27 mouse cellular contexts compared by ENCODE assay signal in genomic region chr6:21655681-21656080, GRCm38 (mm10).
DNase-seq lines count a peak whose midpoint lies in the region; ATAC-seq and TF ChIP-seq lines count a peak whose summit lies in the region.
"Had no signal": no experiment of that assay in that cellular context is flagged by ENCODE, and none has a peak within 500 bp of the region (broad histone marks: within the 10 kb centered on the region; RNA-seq: fewer than 3 reads in every experiment).

No protein-coding gene starts in this region.

- no peak for TF ChIP-seq CTCF in hindbrain, postnatal 0 days (IDR thresholded peaks at IDR 0.05; ENCODE audit: low read depth)
- peak; percentile 1; the same call in 1 of the 2 replicates for TF ChIP-seq CTCF in midbrain, postnatal 0 days (IDR thresholded peaks at IDR 0.05)

- no peaks in the 10 kb centered on the region for H3K4me1 ChIP-seq in hindbrain, postnatal 0 days (ENCODE audit: insufficient read depth, low read length)
- no peaks in the 10 kb centered on the region for H3K4me1 ChIP-seq in hindbrain, embryonic 12.5 days
- H3K4me1 ChIP-seq in midbrain, postnatal 0 days (ENCODE audit: insufficient read depth, low read length), result no peaks in the 10 kb centered on the region
- H3K4me1 ChIP-seq in midbrain, embryonic 14.5 days (ENCODE audit: control insufficient read depth, insufficient read depth, low read length), result no peaks in the 10 kb centered on the region
- H3K4me1 ChIP-seq: embryonic facial prominence, embryonic 12.5 days; forebrain, embryonic 10.5 days; forebrain, embryonic 15.5 days; hindbrain, embryonic 10.5 days; intestine, embryonic 15.5 days; liver, embryonic 15.5 days; midbrain, embryonic 10.5 days; neural tube, embryonic 12.5 days had no signal

- no peaks in the 10 kb centered on the region for H3K9me3 ChIP-seq in hindbrain, postnatal 0 days (ENCODE audit: low read length)
- no peaks in the 10 kb centered on the region for H3K9me3 ChIP-seq in hindbrain, embryonic 12.5 days (replicated peaks)
- no peaks in the 10 kb centered on the region for H3K9me3 ChIP-seq in midbrain, postnatal 0 days (ENCODE audit: low read length)
- no peaks in the 10 kb centered on the region for H3K9me3 ChIP-seq in midbrain, embryonic 14.5 days (ENCODE audit: control insufficient read depth, low read length)
- H3K9me3 ChIP-seq: embryonic facial prominence, embryonic 12.5 days; forebrain, embryonic 10.5 days; forebrain, embryonic 15.5 days; hindbrain, embryonic 10.5 days; intestine, embryonic 15.5 days; liver, embryonic 15.5 days; midbrain, embryonic 10.5 days; neural tube, embryonic 12.5 days had no signal

- H3K27ac ChIP-seq in hindbrain, postnatal 0 days, result no peak overlapping the region
- H3K27ac ChIP-seq in hindbrain, embryonic 12.5 days, result no peak overlapping the region
- no peak overlapping the region for H3K27ac ChIP-seq in midbrain, postnatal 0 days (ENCODE audit: low read depth, low read length)
- H3K27ac ChIP-seq in midbrain, embryonic 14.5 days (replicated peaks; ENCODE audit: low read depth, low read length), result no peak overlapping the region
- H3K27ac ChIP-seq: embryonic facial prominence, embryonic 12.5 days; forebrain, embryonic 10.5 days; forebrain, embryonic 15.5 days; hindbrain, embryonic 10.5 days; intestine, embryonic 15.5 days; kidney, postnatal 0 days; liver, embryonic 15.5 days; midbrain, embryonic 10.5 days; neural tube, embryonic 12.5 days had no signal

- no peak overlapping the region for H3K9ac ChIP-seq in hindbrain, postnatal 0 days (replicated peaks; ENCODE audit: low read length)
- H3K9ac ChIP-seq in hindbrain, embryonic 12.5 days, result no peak overlapping the region
- H3K9ac ChIP-seq in midbrain, postnatal 0 days (replicated peaks; ENCODE audit: low read length, poor library complexity, severe bottlenecking), result no peak overlapping the region
- no peak overlapping the region for H3K9ac ChIP-seq in midbrain, embryonic 14.5 days (replicated peaks; ENCODE audit: low read length)
- H3K9ac ChIP-seq: embryonic facial prominence, embryonic 12.5 days; forebrain, embryonic 15.5 days; intestine, embryonic 15.5 days; liver, embryonic 15.5 days; neural tube, embryonic 12.5 days had no signal

- H3K4me3 ChIP-seq in hindbrain, postnatal 0 days (ENCODE audit: low read length), result no peak overlapping the region
- no peak overlapping the region for H3K4me3 ChIP-seq in hindbrain, embryonic 12.5 days
- no peak overlapping the region for H3K4me3 ChIP-seq in midbrain, postnatal 0 days (ENCODE audit: low read depth, low read length)
- H3K4me3 ChIP-seq in midbrain, embryonic 14.5 days (replicated peaks; ENCODE audit: low read depth, low read length), result no peak overlapping the region
- H3K4me3 ChIP-seq: embryonic facial prominence, embryonic 12.5 days; forebrain, embryonic 10.5 days; forebrain, embryonic 15.5 days; hindbrain, embryonic 10.5 days; intestine, embryonic 15.5 days; liver, embryonic 15.5 days; midbrain, embryonic 10.5 days; myocyte; neural tube, embryonic 12.5 days had no signal

- no peaks in the 10 kb centered on the region for H3K36me3 ChIP-seq in hindbrain, postnatal 0 days (ENCODE audit: insufficient read depth, low read length)
- no peaks in the 10 kb centered on the region for H3K36me3 ChIP-seq in hindbrain, embryonic 12.5 days
- no peaks in the 10 kb centered on the region for H3K36me3 ChIP-seq in midbrain, postnatal 0 days (ENCODE audit: insufficient read depth, low read length)
- no peaks in the 10 kb centered on the region for H3K36me3 ChIP-seq in midbrain, embryonic 14.5 days (ENCODE audit: control insufficient read depth, insufficient read depth, low read length)
- H3K36me3 ChIP-seq: embryonic facial prominence, embryonic 12.5 days; forebrain, embryonic 10.5 days; forebrain, embryonic 15.5 days; hindbrain, embryonic 10.5 days; intestine, embryonic 15.5 days; liver, embryonic 15.5 days; midbrain, embryonic 10.5 days; neural tube, embryonic 12.5 days had no signal

- no peak for ATAC-seq in hindbrain, postnatal 0 days
- ATAC-seq in hindbrain, embryonic 12.5 days (ENCODE audit: low FRiP score), result no peak
- no peak for ATAC-seq in midbrain, postnatal 0 days (ENCODE audit: low FRiP score)
- ATAC-seq in midbrain, embryonic 14.5 days (ENCODE audit: low FRiP score, low TSS enrichment), result no peak
- ATAC-seq: forebrain, embryonic 15.5 days; hindbrain, embryonic 16.5 days; intestine, embryonic 15.5 days; midbrain, embryonic 16.5 days had no signal

- no peaks in the 10 kb centered on the region for H3K27me3 ChIP-seq in hindbrain, postnatal 0 days (ENCODE audit: insufficient read depth, low read length)
- H3K27me3 ChIP-seq in hindbrain, embryonic 12.5 days, result no peaks in the 10 kb centered on the region
- no peaks in the 10 kb centered on the region for H3K27me3 ChIP-seq in midbrain, postnatal 0 days (ENCODE audit: insufficient read depth, low read length)
- H3K27me3 ChIP-seq in midbrain, embryonic 14.5 days (ENCODE audit: control insufficient read depth, insufficient read depth, low read length), result no peaks in the 10 kb centered on the region
- H3K27me3 ChIP-seq: embryonic facial prominence, embryonic 12.5 days; forebrain, embryonic 15.5 days; intestine, embryonic 15.5 days; liver, embryonic 15.5 days; neural tube, embryonic 12.5 days had no signal

- DNase-seq in hindbrain, postnatal 0 days (ENCODE audit: low spot score), result peak; percentile 6
- DNase-seq in midbrain, postnatal 0 days (ENCODE audit: low spot score), result peak; percentile 44
- no peak for DNase-seq in midbrain, embryonic 14.5 days
- peak; percentile 3 for DNase-seq in lung, postnatal 25 days (ENCODE audit: low spot score)
- DNase-seq in kidney, postnatal 10 days, result no peak
- DNase-seq: adrenal gland, postnatal 25 days; B cell, adult 2 months; cerebellum, adult 18-20 months; cerebellum, postnatal 36 days; gastrocnemius, postnatal 14 days; heart, postnatal 14 days; kidney, adult 8-10 months; layer of hippocampus, adult 9-11 months; right cerebral cortex, postnatal 4 days had no signal

- no peak overlapping the region for H3K4me2 ChIP-seq in hindbrain, postnatal 0 days (ENCODE audit: low read depth, low read length)
- no peak overlapping the region for H3K4me2 ChIP-seq in hindbrain, embryonic 12.5 days (replicated peaks)
- H3K4me2 ChIP-seq in midbrain, postnatal 0 days (ENCODE audit: low read depth, low read length, poor library complexity, severe bottlenecking), result no peak overlapping the region
- H3K4me2 ChIP-seq in midbrain, embryonic 14.5 days (ENCODE audit: low read length), result no peak overlapping the region
- H3K4me2 ChIP-seq: embryonic facial prominence, embryonic 12.5 days; forebrain, embryonic 15.5 days; intestine, embryonic 15.5 days; liver, embryonic 15.5 days; neural tube, embryonic 12.5 days had no signal

Comparison
In these comparisons a context has a peak if more than half of its experiments do, and no peak if none do; other contexts are left out.
1. DNase-seq: peak in hindbrain, postnatal 0 days (single experiment), midbrain, postnatal 0 days (single experiment) and lung, postnatal 25 days (single experiment); none in midbrain, embryonic 14.5 days (single experiment) and kidney, postnatal 10 days (single experiment).